Mouse (Mus musculus) forebrain, embryonic 14.5 days (tissue): ENCODE results near the gene Focad. TPM values are rescaled to one million over a fixed set of nuclear protein-coding genes. Genes with fewer than 3 reads are reported as not detected.

ENCODE experiments used
- ATAC-seq: fragments of 200-750 bp; cut with Nextera tagmentation; 2 replicates; pipeline ENCODE4 v1.8.0; 2017; ENCODE audit warnings: mild to moderate bottlenecking, moderate library complexity
- DNase-seq: peaks from one replicate; pipeline ENCODE4 v3.0.0-alpha.2; 2015; ENCODE audit warnings: low spot score
- H3K27ac ChIP-seq: fragments of 300-500 bp; sonication (generic); 2 replicates; pipeline ENCODE4 v1.5.1; 2014; ENCODE audit warnings: low read depth, mild to moderate bottlenecking, control low read depth, low read length, moderate library complexity
- H3K27me3 ChIP-seq: fragments of 300-500 bp; sonication (generic); replicated peaks from 2 replicates; pipeline ENCODE4 v1.6.1; 2014; ENCODE audit warnings: low read length, control low read depth, mixed read lengths; ENCODE audit not compliant: control insufficient read depth, insufficient read depth
- H3K36me3 ChIP-seq: fragments of 300-500 bp; sonication (generic); 2 replicates; pipeline ENCODE4 v1.6.1; 2014; ENCODE audit warnings: low read length, control low read depth; ENCODE audit not compliant: control insufficient read depth, insufficient read depth
- H3K4me1 ChIP-seq: fragments of 300-500 bp; sonication (generic); 2 replicates; pipeline ENCODE4 v1.6.1; 2014; ENCODE audit warnings: antibody characterized with exemption, low read length, control low read depth; ENCODE audit not compliant: control insufficient read depth, insufficient read depth
- H3K4me2 ChIP-seq: fragments of 300-500 bp; sonication (generic); 2 replicates; pipeline ENCODE4 v1.6.1; 2014; ENCODE audit warnings: mild to moderate bottlenecking, control low read depth, low read length
- H3K4me3 ChIP-seq: fragments of 300-500 bp; sonication (generic); 2 replicates; pipeline ENCODE4 v1.5.1; 2014; ENCODE audit warnings: low read depth, low read length, control low read depth
- H3K9ac ChIP-seq: fragments of 300-500 bp; sonication (generic); 2 replicates; pipeline ENCODE4 v1.6.1; 2014; ENCODE audit warnings: mild to moderate bottlenecking, low read length, control low read depth, moderate library complexity
- H3K9me3 ChIP-seq: fragments of 300-500 bp; sonication (generic); replicated peaks from 2 replicates; pipeline ENCODE4 v1.6.1; 2016; ENCODE audit warnings: low read length, control low read depth, mixed read lengths; ENCODE audit not compliant: control insufficient read depth
- WGBS: fragments of 180-500 bp; shearing (Covaris S2); extraction: QIAGEN DNeasy Blood & Tissue Kit; methylation state at CpG from one replicate; pipeline ENCODE4 v1.1.7; 2014; 5-methylcytosine and 5-hydroxymethylcytosine counted together
- polyA plus RNA-seq: library from polyadenylated mRNA; unstranded; fragments of >200 nt; fragmentation: Nextera tagmentation; extraction: Ambion mirVana; gene quantifications from 2 replicates; pipeline ENCODE4 v1.2.1, GENCODE M21; 2014

Focad gene
- polyA plus RNA-seq, 1 experiment from 2014 or later = 20.1 TPM

DNA sequence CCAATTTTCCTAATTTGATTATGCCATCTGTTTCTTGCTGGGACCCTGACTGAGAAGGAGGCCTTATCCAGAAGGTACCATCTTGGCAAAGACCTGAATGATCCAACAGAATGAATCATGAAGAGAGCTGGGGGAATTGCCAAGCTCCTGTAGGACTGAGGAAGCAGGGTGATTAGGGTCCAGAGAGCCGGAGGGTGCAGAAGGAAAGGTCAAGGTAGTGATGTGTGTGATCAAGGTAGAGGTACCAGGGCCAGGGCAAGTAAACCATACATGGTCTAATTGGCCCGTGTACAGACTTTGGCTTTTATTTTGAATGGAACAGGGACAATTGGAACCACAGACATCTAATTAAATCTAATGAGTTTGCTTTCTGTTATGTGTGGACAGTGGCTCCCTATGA is 4.1 kb upstream of the Focad start:
- WGBS = 47% methylated on average over 2 of the region's 2 CpGs
- peak; percentile 38 for DNase-seq
- Histone ChIP-seq H3K4me2 (no peak overlapping the region), H3K4me3 (no peak overlapping the region), H3K36me3 (no peaks in the 10 kb centered on the region), H3K9ac (no peak overlapping the region), H3K27ac (no peak overlapping the region), H3K27me3 (no peaks in the 10 kb centered on the region), H3K4me1 (peaks cover 7% of the 10 kb centered on the region), H3K9me3 (no peaks in the 10 kb centered on the region)
- no peak for ATAC-seq

DNA sequence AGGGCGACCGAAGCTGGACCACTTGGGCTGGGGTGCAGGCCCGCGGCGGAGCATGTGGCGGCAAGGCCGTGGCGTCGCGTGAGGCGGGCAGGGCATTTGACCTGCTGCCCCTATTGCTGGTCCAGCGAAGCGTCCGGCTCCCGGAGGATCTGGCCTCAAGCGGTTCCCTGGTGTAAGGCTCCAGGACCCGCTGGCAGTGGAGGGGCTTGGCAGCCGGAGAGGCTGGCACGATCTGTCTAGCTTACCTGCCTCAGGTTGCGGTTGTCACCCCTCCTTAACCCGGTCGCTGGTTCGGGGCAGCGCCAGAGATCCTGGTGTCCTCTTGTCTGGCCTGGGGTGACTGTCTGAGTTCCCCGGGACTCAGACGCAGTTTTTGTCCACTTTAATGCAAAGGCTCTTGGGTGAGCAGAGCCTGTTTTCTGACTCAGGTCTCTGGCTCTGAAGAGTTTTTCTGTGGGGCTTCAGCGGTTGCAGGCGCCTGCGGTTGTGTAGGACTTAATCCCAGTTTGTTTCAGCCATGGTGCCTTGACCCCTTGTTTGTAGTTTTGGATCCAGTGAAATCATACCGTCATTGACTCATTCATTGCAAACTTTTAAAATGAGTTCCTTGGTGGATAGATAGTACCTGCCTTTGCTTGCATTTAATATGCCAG is 465 bp downstream of the Focad start:
- H3K9me3 ChIP-seq = no peaks in the 10 kb centered on the region
- H3K4me1 ChIP-seq = peaks cover 7% of the 10 kb centered on the region
- DNase-seq (peak; percentile 20), ATAC-seq (peak; percentile 67)
- H3K4me2 ChIP-seq = peak overlapping the region; percentile 96
- H3K27ac ChIP-seq = no peak overlapping the region
- no peaks in the 10 kb centered on the region for H3K36me3 ChIP-seq
- peak overlapping the region; percentile 72 for H3K9ac ChIP-seq
- peak overlapping the region; percentile 79 for H3K4me3 ChIP-seq
- no peaks in the 10 kb centered on the region for H3K27me3 ChIP-seq
- WGBS = under 1% methylated on average over 30 of the region's 30 CpGs

DNA sequence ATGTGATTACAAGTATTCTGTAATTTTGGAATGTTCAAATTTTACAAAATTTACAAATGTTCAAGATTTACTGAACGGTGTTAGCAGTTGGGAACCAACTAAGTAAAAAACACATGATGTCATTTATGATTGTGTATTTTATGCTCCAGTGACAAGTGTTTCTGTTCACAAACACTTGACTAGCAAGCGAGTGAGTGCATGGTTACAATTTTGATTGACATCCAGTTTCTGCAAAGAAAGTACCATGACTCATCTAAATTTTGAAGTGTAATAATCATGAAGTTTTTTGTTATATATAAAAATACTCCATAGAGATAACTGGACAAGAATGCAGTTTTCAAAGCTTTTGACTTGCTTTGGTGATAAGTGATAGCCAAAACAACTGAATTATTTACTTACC is 1.3 kb downstream of the Focad start:
- Histone ChIP-seq H3K36me3 (no peaks in the 10 kb centered on the region), H3K9me3 (no peaks in the 10 kb centered on the region), H3K4me1 (peaks cover 7% of the 10 kb centered on the region), H3K9ac (no peak overlapping the region), H3K27ac (no peak overlapping the region), H3K4me2 (no peak overlapping the region), H3K27me3 (no peaks in the 10 kb centered on the region), H3K4me3 (no peak overlapping the region)
- DNase-seq (no peak), ATAC-seq (no peak)
- 82% methylated on average over 2 of the region's 2 CpGs for WGBS

DNA sequence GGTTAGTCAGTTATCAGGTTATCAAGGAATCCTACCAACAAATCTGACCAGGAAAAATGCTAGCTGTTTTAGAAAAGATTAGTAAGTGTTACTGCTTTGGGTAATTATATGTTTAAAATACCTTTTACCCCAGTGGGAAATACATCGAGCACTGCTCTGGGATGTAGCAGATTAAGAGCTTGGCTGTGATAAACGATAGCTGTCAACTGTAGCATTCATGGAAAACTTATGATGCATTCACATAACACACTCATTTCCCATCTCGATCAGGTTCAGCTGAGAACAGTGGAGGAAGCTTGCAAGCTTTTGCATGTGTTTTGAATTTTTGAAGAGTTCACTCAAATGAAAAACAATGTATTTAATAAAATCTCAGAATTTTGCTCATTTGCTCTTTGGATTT is 14.2 kb downstream of the Focad start:
- Histone ChIP-seq H3K4me3 (no peak overlapping the region), H3K27ac (no peak overlapping the region)
- ATAC-seq = no peak

GRCm38 (mm10) chr4:88117331-88117730 is 22.9 kb downstream of the Focad start:
- DNase-seq = no peak
- WGBS = 80% methylated on average over 3 of the region's 3 CpGs
- ATAC-seq = no peak
- no peak overlapping the region for H3K4me2 ChIP-seq
- no peak overlapping the region for H3K9ac ChIP-seq
- H3K9me3 ChIP-seq = no peaks in the 10 kb centered on the region
- H3K36me3 ChIP-seq = no peaks in the 10 kb centered on the region
- H3K4me3 ChIP-seq = no peak overlapping the region
- H3K27ac ChIP-seq = no peak overlapping the region
- H3K4me1 ChIP-seq = no peaks in the 10 kb centered on the region
- H3K27me3 ChIP-seq = no peaks in the 10 kb centered on the region

More for the DNA sequence above, 14.2 kb downstream of the Focad start:
- H3K9me3 ChIP-seq = no peaks in the 10 kb centered on the region
- no peak for DNase-seq
- H3K4me1 ChIP-seq = no peaks in the 10 kb centered on the region; the same call in 1 of the 2 replicates
- no peaks in the 10 kb centered on the region for H3K36me3 ChIP-seq
- H3K27me3 ChIP-seq = no peaks in the 10 kb centered on the region
- 65% methylated on average over 3 of the region's 3 CpGs for WGBS
- no peak overlapping the region for H3K4me2 ChIP-seq
- H3K9ac ChIP-seq = no peak overlapping the region

- Histone ChIP-seq H3K4me2 (no peak overlapping the region), H3K27ac (no peak overlapping the region), H3K27me3 (no peaks in the 10 kb centered on the region), H3K36me3 (no peaks in the 10 kb centered on the region), H3K9me3 (no peaks in the 10 kb centered on the region), H3K9ac (no peak overlapping the region), H3K4me3 (no peak overlapping the region), H3K4me1 (no peaks in the 10 kb centered on the region)
- ATAC-seq (no peak), DNase-seq (no peak)
Measured at GRCm38 (mm10) chr4:88117942-88118341, 23.5 kb downstream of the Focad start.

DNA sequence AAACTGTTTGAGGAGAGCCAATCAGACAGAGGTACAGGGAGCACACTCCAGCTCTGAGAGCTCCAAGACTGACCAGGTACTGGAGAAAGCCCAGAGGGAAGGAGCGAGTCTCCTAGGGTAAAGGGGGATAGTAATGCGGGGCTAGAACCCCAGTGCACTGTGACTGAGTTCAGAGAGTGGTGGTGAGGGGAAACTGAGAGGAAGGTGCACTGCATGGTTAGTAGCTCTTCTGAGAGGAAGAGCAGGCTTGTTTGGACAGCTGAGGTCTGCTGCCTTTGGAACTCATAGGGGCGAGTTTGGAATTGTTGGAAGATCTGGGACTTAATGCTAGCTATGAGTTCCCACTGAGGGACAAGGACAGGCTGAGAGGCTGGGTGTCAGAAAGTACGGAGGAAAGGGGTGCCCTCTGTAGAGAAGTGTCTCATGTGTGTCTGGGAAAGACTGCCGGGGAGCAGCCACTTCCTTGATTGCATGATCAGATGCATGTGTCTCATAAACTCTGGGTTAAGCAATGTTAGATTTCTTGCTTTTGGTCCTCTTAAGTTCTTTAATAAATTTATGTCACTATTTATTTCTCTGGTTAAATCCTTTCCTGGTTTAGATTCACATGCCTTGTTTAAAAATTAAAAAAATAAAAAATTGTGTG is 24.4 kb downstream of the Focad start:
- H3K9me3 ChIP-seq = no peaks in the 10 kb centered on the region
- H3K27ac ChIP-seq = no peak overlapping the region
- no peak overlapping the region for H3K9ac ChIP-seq
- 89% methylated on average over 5 of the region's 5 CpGs for WGBS
- no peak for DNase-seq
- H3K4me1 ChIP-seq = no peaks in the 10 kb centered on the region
- no peak overlapping the region for H3K4me2 ChIP-seq
- H3K36me3 ChIP-seq = no peaks in the 10 kb centered on the region
- no peak for ATAC-seq
- H3K27me3 ChIP-seq = no peaks in the 10 kb centered on the region
- no peak overlapping the region for H3K4me3 ChIP-seq

GRCm38 (mm10) chr4:88120091-88120490 is 25.7 kb downstream of the Focad start:
- H3K27ac ChIP-seq = no peak overlapping the region
- H3K9ac ChIP-seq = no peak overlapping the region
- H3K4me1 ChIP-seq = no peaks in the 10 kb centered on the region
- H3K9me3 ChIP-seq = no peaks in the 10 kb centered on the region
- no peak overlapping the region for H3K4me3 ChIP-seq
- H3K4me2 ChIP-seq = no peak overlapping the region
- H3K36me3 ChIP-seq = no peaks in the 10 kb centered on the region
- ATAC-seq (no peak), DNase-seq (no peak)
- no peaks in the 10 kb centered on the region for H3K27me3 ChIP-seq

DNA sequence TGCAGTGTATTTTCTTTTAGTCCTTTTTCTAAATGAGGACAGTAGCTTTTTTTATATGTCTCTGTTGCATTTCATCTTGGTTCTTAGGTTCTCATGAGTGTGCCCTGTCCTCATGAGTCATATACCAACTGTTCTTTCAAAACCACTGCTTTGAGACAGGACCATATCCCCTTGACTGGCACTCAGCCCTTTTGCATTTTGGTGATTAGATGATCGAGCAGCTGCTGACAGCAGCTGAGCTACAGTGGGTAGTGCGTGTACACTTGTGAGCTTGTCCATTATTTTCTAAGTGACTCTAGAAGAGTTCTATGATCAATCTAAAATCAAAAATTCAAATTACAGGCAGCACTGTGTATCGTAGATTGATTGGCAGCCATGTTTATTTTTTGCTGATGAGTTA is 28.0 kb downstream of the Focad start:
- Histone ChIP-seq H3K36me3 (no peaks in the 10 kb centered on the region), H3K27me3 (no peaks in the 10 kb centered on the region), H3K27ac (no peak overlapping the region), H3K9ac (no peak overlapping the region), H3K4me3 (no peak overlapping the region), H3K9me3 (no peaks in the 10 kb centered on the region), H3K4me2 (no peak overlapping the region), H3K4me1 (no peaks in the 10 kb centered on the region)
- DNase-seq = no peak
- 92% methylated on average over 3 of the region's 3 CpGs for WGBS
- ATAC-seq = no peak
